Mouse (Mus musculus) lung, adult 2 months (tissue): ENCODE measurements around the gene Clhc1.

ENCODE experiments used
- CTCF ChIP-seq: fragments of 200-500 bp; IDR thresholded peaks from 2 replicates; pipeline ENCODE4 v1.5.1; 2011; ENCODE audit warnings: mild to moderate bottlenecking, low read length, control low read depth; ENCODE audit not compliant: insufficient read depth
- POLR2A ChIP-seq: fragments of 200-500 bp; IDR thresholded peaks from 2 replicates; pipeline ENCODE4 v1.6.1; 2011; ENCODE audit warnings: low read depth, mild to moderate bottlenecking, control low read depth, low read length, borderline replicate concordance; ENCODE audit errors: extremely low read depth

GRCm38 (mm10) chr11:29597159-29597558 lies 49.4 kb downstream of the Clhc1 start:
- TF ChIP-seq CTCF: no peak
- TF ChIP-seq POLR2A: no peak
